ENCODE assay signal across 8 mouse cellular contexts in the genomic region with DNA sequence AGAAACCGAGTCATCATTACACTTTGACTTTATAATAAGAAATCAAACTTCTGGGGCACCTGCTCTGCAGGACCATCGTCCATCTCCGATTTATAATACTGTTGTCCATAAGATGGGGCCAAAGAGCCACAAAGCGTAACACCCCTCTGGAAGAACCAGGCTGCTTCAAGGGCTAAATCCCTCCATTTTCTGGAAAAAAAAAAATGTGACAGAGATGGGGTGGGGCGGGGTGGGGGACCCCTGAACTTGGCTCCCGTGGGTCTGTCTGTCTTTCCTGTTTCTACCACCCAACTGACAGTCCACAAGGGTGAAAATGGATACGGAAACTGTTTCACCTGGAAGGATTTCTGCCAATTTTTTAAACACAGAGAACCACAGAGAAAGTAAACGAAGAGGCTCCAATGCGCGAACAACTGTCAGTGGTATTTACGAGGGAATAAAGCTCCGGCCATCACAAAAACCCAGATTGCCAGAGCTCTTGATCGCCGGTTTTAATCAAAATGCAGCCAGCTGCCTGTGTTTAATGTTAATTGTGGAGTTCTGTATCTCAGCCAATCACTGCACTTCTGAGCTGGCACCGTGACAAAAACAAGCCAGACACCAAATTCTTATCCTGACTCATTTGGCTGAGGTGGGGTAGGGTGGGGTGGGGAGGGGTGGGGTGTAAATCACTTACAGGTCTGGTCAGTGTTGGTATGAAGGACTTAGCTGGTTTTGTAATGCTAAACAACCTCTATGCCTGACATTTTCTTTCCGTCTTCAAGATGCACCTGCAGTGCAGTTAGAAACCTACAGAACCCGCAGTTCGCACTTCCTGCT.
A peak's percentile ranks its signal among the peaks of the same experiment; 100 is the strongest.
DNase-seq lines count a peak whose midpoint lies in the region; ATAC-seq and TF ChIP-seq lines count a peak whose summit lies in the region.

No protein-coding gene starts in this region.

- peak overlapping the region; percentile 14; the same call in 1 of the 2 replicates for H3K9ac ChIP-seq in embryonic facial prominence, embryonic 14.5 days (ENCODE audit: low read depth, low read length)
- H3K9ac ChIP-seq in lung, embryonic 14.5 days: no peak overlapping the region; the same call in 1 of the 2 replicates

- H3K9me3 ChIP-seq in embryonic facial prominence, embryonic 14.5 days (ENCODE audit: control insufficient read depth, low read length): no peaks in the 10 kb centered on the region
- no peaks in the 10 kb centered on the region for H3K9me3 ChIP-seq in lung, embryonic 14.5 days (ENCODE audit: low read depth, low read length)

- no peak for ATAC-seq in embryonic facial prominence, embryonic 14.5 days (ENCODE audit: low read depth)
- peak; percentile 47; the same call in 1 of the 2 replicates for ATAC-seq in lung, embryonic 14.5 days (ENCODE audit: insufficient read depth)

- 4% methylated on average over 18 of the region's 18 CpGs for WGBS in embryonic facial prominence, embryonic 14.5 days
- WGBS in lung, embryonic 14.5 days: 5% methylated on average over 18 of the region's 18 CpGs

- H3K36me3 ChIP-seq in embryonic facial prominence, embryonic 14.5 days (ENCODE audit: control insufficient read depth, insufficient read depth, low read length): no peaks in the 10 kb centered on the region
- no peaks in the 10 kb centered on the region for H3K36me3 ChIP-seq in lung, embryonic 14.5 days (ENCODE audit: insufficient read depth)

- H3K4me2 ChIP-seq in embryonic facial prominence, embryonic 14.5 days (ENCODE audit: low read depth, low read length): peak overlapping the region; percentile 60
- H3K4me2 ChIP-seq in lung, embryonic 14.5 days: peak overlapping the region; percentile 62

- H3K4me1 ChIP-seq in embryonic facial prominence, embryonic 14.5 days (ENCODE audit: control insufficient read depth, insufficient read depth, low read length): peaks cover 15% of the 10 kb centered on the region; the same call in 1 of the 2 replicates
- peaks cover 10% of the 10 kb centered on the region; the same call in 1 of the 2 replicates for H3K4me1 ChIP-seq in lung, embryonic 14.5 days (ENCODE audit: insufficient read depth)

- DNase-seq in thymus, postnatal 25 days: peak; percentile 8
- no peak for DNase-seq in thymus, adult 18-20 months
- DNase-seq in embryonic facial prominence, embryonic 14.5 days (ENCODE audit: low spot score): peak; percentile 77
- DNase-seq in heart, postnatal 4 days: peak; percentile 61
- DNase-seq in layer of hippocampus, adult 8-10 months (ENCODE audit: low spot score in 2 of 2): peak; percentile 54 to 74
- DNase-seq in lung, embryonic 14.5 days: peak; percentile 86
- DNase-seq in retina, embryonic 14.5 days (ENCODE audit: low spot score): peak; percentile 84
- DNase-seq in T-cell, adult 2 months (ENCODE audit: low spot score): no peak

- no peaks in the 10 kb centered on the region for H3K27me3 ChIP-seq in embryonic facial prominence, embryonic 14.5 days (replicated peaks; ENCODE audit: control insufficient read depth, insufficient read depth, low read length)
- H3K27me3 ChIP-seq in lung, embryonic 14.5 days (ENCODE audit: insufficient read depth, low read length): no peaks in the 10 kb centered on the region

- no peak overlapping the region; the same call in 1 of the 2 replicates for H3K27ac ChIP-seq in embryonic facial prominence, embryonic 14.5 days (replicated peaks; ENCODE audit: low read depth, low read length)
- no peak overlapping the region for H3K27ac ChIP-seq in lung, embryonic 14.5 days (ENCODE audit: low read depth)

- peak overlapping the region; percentile 27 for H3K4me3 ChIP-seq in embryonic facial prominence, embryonic 14.5 days (ENCODE audit: low read depth, low read length)
- H3K4me3 ChIP-seq in lung, embryonic 14.5 days (ENCODE audit: low read depth, low read length): peak overlapping the region; percentile 22

- peak; percentile 73 for TF ChIP-seq CTCF in lung, embryonic 14.5 days (IDR thresholded peaks at IDR 0.05; ENCODE audit: low read depth)

Comparison
In these comparisons a context has a peak if more than half of its experiments do, and no peak if none do; other contexts are left out.
1. DNase-seq: peak in thymus, postnatal 25 days (single experiment), embryonic facial prominence, embryonic 14.5 days (single experiment), heart, postnatal 4 days (single experiment), layer of hippocampus, adult 8-10 months (2 of 2), lung, embryonic 14.5 days (single experiment) and retina, embryonic 14.5 days (single experiment); none in thymus, adult 18-20 months (0 of 2) and T-cell, adult 2 months (single experiment).